In genomic region chr8:117069708-117070107, GRCm38 (mm10) we compare ENCODE assay signal across 10 mouse cellular contexts. TPM values are rescaled to one million over a fixed set of nuclear protein-coding genes. Genes with fewer than 3 reads are reported as not detected.
A peak's percentile ranks its signal among the peaks of the same experiment; 100 is the strongest.
DNase-seq lines count a peak whose midpoint lies in the region; ATAC-seq and TF ChIP-seq lines count a peak whose summit lies in the region.
"Had no signal": no experiment of that assay in that cellular context is flagged by ENCODE, and none has a peak within 500 bp of the region (broad histone marks: within the 10 kb centered on the region; RNA-seq: fewer than 3 reads in every experiment).

No protein-coding gene starts in this region.

- TF ChIP-seq POLR2A in small intestine, adult 2 months (IDR thresholded peaks at IDR 0.05; ENCODE audit: low read depth, low read length), result no peak

- H3K4me3 ChIP-seq in hindbrain, embryonic 10.5 days, result no peak overlapping the region
- H3K4me3 ChIP-seq in hindbrain, embryonic 11.5 days (ENCODE audit: low read depth, low read length), result no peak overlapping the region
- H3K4me3 ChIP-seq in midbrain, postnatal 0 days (ENCODE audit: low read depth, low read length), result no peak overlapping the region
- H3K4me3 ChIP-seq in midbrain, embryonic 11.5 days (ENCODE audit: low read depth, low read length), result no peak overlapping the region
- H3K4me3 ChIP-seq in small intestine, adult 2 months (ENCODE audit: low read depth, low read length), result no peak overlapping the region

- TF ChIP-seq CTCF in midbrain, postnatal 0 days (IDR thresholded peaks at IDR 0.05), result peak; percentile 63
- TF ChIP-seq CTCF in small intestine, adult 2 months (IDR thresholded peaks at IDR 0.05; ENCODE audit: extremely low read depth, insufficient read length, insufficient replicate concordance, low read depth, low read length), result peak; percentile 34; the same call in 1 of the 2 replicates

- ATAC-seq in hindbrain, embryonic 11.5 days (ENCODE audit: low FRiP score), result no peak
- no peak for ATAC-seq in midbrain, postnatal 0 days (ENCODE audit: low FRiP score)
- ATAC-seq in midbrain, embryonic 11.5 days (ENCODE audit: low FRiP score), result no peak

- H3K27me3 ChIP-seq in hindbrain, embryonic 10.5 days (ENCODE audit: insufficient read depth, poor library complexity, severe bottlenecking), result no peaks in the 10 kb centered on the region
- H3K27me3 ChIP-seq in hindbrain, embryonic 11.5 days (ENCODE audit: control insufficient read depth, insufficient read depth, low read length), result no peaks in the 10 kb centered on the region
- no peaks in the 10 kb centered on the region for H3K27me3 ChIP-seq in midbrain, postnatal 0 days (ENCODE audit: insufficient read depth, low read length)
- no peaks in the 10 kb centered on the region; the same call in 1 of the 2 replicates for H3K27me3 ChIP-seq in midbrain, embryonic 11.5 days (ENCODE audit: control insufficient read depth, insufficient read depth, low read length)
- 0 out of 2 replicates have a peak, but pooled peaks cover 4% of the 10 kb centered on the region for H3K27me3 ChIP-seq in small intestine, adult 2 months (ENCODE audit: control insufficient read depth, insufficient read depth, low read length)

- H3K9ac ChIP-seq in hindbrain, embryonic 11.5 days (ENCODE audit: low read depth, low read length), result no peak overlapping the region
- H3K9ac ChIP-seq in midbrain, postnatal 0 days (replicated peaks; ENCODE audit: low read length, poor library complexity, severe bottlenecking), result no peak overlapping the region
- no peak overlapping the region for H3K9ac ChIP-seq in midbrain, embryonic 11.5 days (ENCODE audit: low read length)

- no peak overlapping the region for H3K4me2 ChIP-seq in hindbrain, embryonic 11.5 days (replicated peaks; ENCODE audit: low read depth, low read length)
- no peak overlapping the region for H3K4me2 ChIP-seq in midbrain, postnatal 0 days (ENCODE audit: low read depth, low read length, poor library complexity, severe bottlenecking)
- H3K4me2 ChIP-seq in midbrain, embryonic 11.5 days, result no peak overlapping the region
- H3K4me2 ChIP-seq: heart, embryonic 11.5 days had no signal

- H3K4me1 ChIP-seq in hindbrain, embryonic 10.5 days (replicated peaks), result no peaks in the 10 kb centered on the region
- H3K4me1 ChIP-seq in hindbrain, embryonic 11.5 days (replicated peaks; ENCODE audit: control insufficient read depth, insufficient read depth, low read length), result no peaks in the 10 kb centered on the region
- no peaks in the 10 kb centered on the region for H3K4me1 ChIP-seq in midbrain, postnatal 0 days (ENCODE audit: insufficient read depth, low read length)
- H3K4me1 ChIP-seq in midbrain, embryonic 11.5 days (ENCODE audit: control insufficient read depth, insufficient read depth, low read length), result no peaks in the 10 kb centered on the region
- H3K4me1 ChIP-seq in small intestine, adult 2 months (ENCODE audit: control insufficient read depth, insufficient read depth, insufficient read length, low read length), result no peaks in the 10 kb centered on the region

- no peak overlapping the region for H3K27ac ChIP-seq in hindbrain, embryonic 10.5 days
- no peak overlapping the region for H3K27ac ChIP-seq in hindbrain, embryonic 11.5 days (ENCODE audit: low read depth, low read length)
- no peak overlapping the region for H3K27ac ChIP-seq in midbrain, postnatal 0 days (ENCODE audit: low read depth, low read length)
- no peak overlapping the region for H3K27ac ChIP-seq in midbrain, embryonic 11.5 days (ENCODE audit: low read depth, low read length)
- H3K27ac ChIP-seq in small intestine, adult 2 months (ENCODE audit: insufficient read depth, low read depth, low read length), result no peak overlapping the region

- WGBS in hindbrain, embryonic 10.5 days, result 88% methylated on average over 1 of the region's 1 CpGs
- WGBS in hindbrain, embryonic 11.5 days, result 77% methylated on average over 1 of the region's 1 CpGs
- 85% methylated on average over 1 of the region's 1 CpGs for WGBS in midbrain, postnatal 0 days
- WGBS in midbrain, embryonic 11.5 days, result 82% methylated on average over 1 of the region's 1 CpGs
- 75% methylated on average over 1 of the region's 1 CpGs for WGBS in small intestine, adult 2 months

- H3K9me3 ChIP-seq in hindbrain, embryonic 10.5 days, result no peaks in the 10 kb centered on the region
- no peaks in the 10 kb centered on the region for H3K9me3 ChIP-seq in hindbrain, embryonic 11.5 days (ENCODE audit: control insufficient read depth, low read length)
- H3K9me3 ChIP-seq in midbrain, postnatal 0 days (ENCODE audit: low read length), result no peaks in the 10 kb centered on the region
- no peaks in the 10 kb centered on the region for H3K9me3 ChIP-seq in midbrain, embryonic 11.5 days (ENCODE audit: control insufficient read depth, low read length)

- DNase-seq in hindbrain, embryonic 10.5 days (ENCODE audit: low spot score), result peak; percentile 17
- no peak for DNase-seq in hindbrain, embryonic 11.5 days (ENCODE audit: low spot score)
- peak; percentile 32 for DNase-seq in midbrain, postnatal 0 days (ENCODE audit: low spot score)
- DNase-seq in midbrain, embryonic 11.5 days (ENCODE audit: low spot score, missing footprints), result no peak
- DNase-seq in adipocyte (ENCODE audit: low spot score), result peak; percentile 82
- DNase-seq in layer of hippocampus, postnatal 14 days (ENCODE audit: low spot score in 2 of 2), result no peak

- H3K36me3 ChIP-seq in hindbrain, embryonic 10.5 days, result no peaks in the 10 kb centered on the region
- H3K36me3 ChIP-seq in hindbrain, embryonic 11.5 days (ENCODE audit: control insufficient read depth, insufficient read depth, low read length), result no peaks in the 10 kb centered on the region
- no peaks in the 10 kb centered on the region for H3K36me3 ChIP-seq in midbrain, postnatal 0 days (ENCODE audit: insufficient read depth, low read length)
- H3K36me3 ChIP-seq in midbrain, embryonic 11.5 days (ENCODE audit: control insufficient read depth, insufficient read depth, low read length), result no peaks in the 10 kb centered on the region
- no peaks in the 10 kb centered on the region for H3K36me3 ChIP-seq in small intestine, adult 2 months (ENCODE audit: control insufficient read depth, insufficient read depth, low read length)

RNA-seq across cellular contexts. Expression of gene Pkd1l2, which starts 12.5 kb away (rescaled TPM):
- polyA plus RNA-seq in hindbrain, embryonic 10.5 days (2016; fragmentation: Nextera tagmentation; extraction: Ambion mirVana), result 0.24 TPM in 1 of 2 replicates, not detected in the other
- not detected in 2 replicates for polyA plus RNA-seq in hindbrain, embryonic 11.5 days (2014; fragmentation: Nextera tagmentation; extraction: Ambion mirVana)
- total RNA-seq in midbrain, postnatal 0 days (2014; rRNA removed), result under 0.01 and 0.42 TPM in 2 replicates
- 0.16 and 0.17 TPM in 2 replicates for polyA plus RNA-seq in midbrain, postnatal 0 days (2015; fragmentation: Nextera tagmentation; extraction: Ambion mirVana)
- not detected in 2 replicates for polyA plus RNA-seq in midbrain, embryonic 11.5 days (2014; fragmentation: Nextera tagmentation; extraction: Ambion mirVana)
- 0.09 and 0.60 TPM in 2 replicates for polyA plus RNA-seq in small intestine, adult 2 months (2012; rRNA removed)
- under 1 TPM; 0.14 TPM for total RNA-seq in layer of hippocampus, postnatal 14 days (2021)
- total RNA-seq: megakaryocyte-erythroid progenitor cell, adult 5-6 weeks had no signal

RNA-seq across cellular contexts. Expression of gene Bco1, which starts 25.9 kb away (rescaled TPM):
- polyA plus RNA-seq in hindbrain, embryonic 10.5 days (2016; fragmentation: Nextera tagmentation; extraction: Ambion mirVana), result 0.21 and 0.22 TPM in 2 replicates
- polyA plus RNA-seq in hindbrain, embryonic 11.5 days (2014; fragmentation: Nextera tagmentation; extraction: Ambion mirVana), result 0.25 and 0.45 TPM in 2 replicates
- 0.14 and 0.27 TPM in 2 replicates for total RNA-seq in midbrain, postnatal 0 days (2014; rRNA removed)
- polyA plus RNA-seq in midbrain, postnatal 0 days (2015; fragmentation: Nextera tagmentation; extraction: Ambion mirVana), result 0.32 and 0.52 TPM in 2 replicates
- 0.18 and 0.28 TPM in 2 replicates for polyA plus RNA-seq in midbrain, embryonic 11.5 days (2014; fragmentation: Nextera tagmentation; extraction: Ambion mirVana)
- polyA plus RNA-seq in small intestine, adult 2 months (2012; rRNA removed), result 0.42 and 1.4 TPM in 2 replicates
- not detected for total RNA-seq in layer of hippocampus, postnatal 14 days (2021)
- total RNA-seq: layer of hippocampus, adult 18-20 months had no signal

Comparison
In these comparisons a context has a peak if more than half of its experiments do, and no peak if none do; other contexts are left out.
1. DNase-seq: peak in hindbrain, embryonic 10.5 days (single experiment), midbrain, postnatal 0 days (single experiment) and adipocyte (single experiment); none in hindbrain, embryonic 11.5 days (single experiment), midbrain, embryonic 11.5 days (single experiment) and layer of hippocampus, postnatal 14 days (0 of 2).